Mouse (Mus musculus) myocyte (in vitro differentiated cells): ENCODE results near the gene Tfrc.

Experiments
- POLR2A ChIP-seq: IDR thresholded peaks from one replicate; pipeline ENCODE4 v1.6.1; 2011; ENCODE audit warnings: low read depth, mild to moderate bottlenecking, control low read depth, moderate library complexity; ENCODE audit not compliant: insufficient read length
- POLR2AphosphoS2 ChIP-seq: IDR thresholded peaks from one replicate; pipeline ENCODE4 v1.6.1; 2011; ENCODE audit warnings: low read depth, control low read depth; ENCODE audit not compliant: insufficient read length
- REST ChIP-seq: IDR thresholded peaks from one replicate; pipeline ENCODE4 v1.6.1; 2011; ENCODE audit warnings: mild to moderate bottlenecking, control low read depth, moderate library complexity; ENCODE audit not compliant: insufficient read depth, insufficient read length
- TCF12 ChIP-seq: IDR thresholded peaks from one replicate; pipeline ENCODE4 v1.6.1; 2011; ENCODE audit warnings: mild to moderate bottlenecking, control low read depth; ENCODE audit not compliant: poor library complexity, insufficient read depth, severe bottlenecking
- USF1 ChIP-seq: IDR thresholded peaks from one replicate; pipeline ENCODE4 v1.6.1; 2011; ENCODE audit warnings: low read depth, mild to moderate bottlenecking, control low read depth, moderate library complexity

DNA sequence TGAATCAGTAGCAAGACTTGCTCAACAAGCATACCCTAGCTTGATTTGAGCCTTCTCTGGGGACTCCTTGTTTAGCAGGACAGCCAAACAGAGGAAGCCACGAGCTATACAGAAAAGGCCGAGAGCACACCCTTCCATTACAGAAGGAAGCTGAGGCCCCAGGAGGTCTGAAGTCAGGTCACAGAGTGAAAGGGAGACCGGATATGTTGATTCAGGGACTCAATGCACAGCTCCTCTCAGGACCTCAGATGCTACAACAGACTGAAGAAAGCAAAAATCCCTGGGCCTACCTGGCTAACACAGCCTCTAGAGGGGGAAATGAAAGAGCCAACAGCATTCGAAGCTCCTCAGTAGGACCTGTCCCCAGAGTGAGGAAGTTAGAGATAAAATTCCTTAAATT, 41.4 kb upstream of the Tfrc start:
- no peak for TF ChIP-seq POLR2A
- no peak for TF ChIP-seq REST
- TF ChIP-seq TCF12: no peak
- TF ChIP-seq POLR2AphosphoS2: no peak
- no peak for TF ChIP-seq USF1
